ENCODE assay signal across 9 mouse cellular contexts in genomic region chr4:59381007-59381743, GRCm38 (mm10). TPM values are rescaled to one million over a fixed set of nuclear protein-coding genes. Genes with fewer than 3 reads are reported as not detected.
A peak's percentile ranks its signal among the peaks of the same experiment; 100 is the strongest.
DNase-seq lines count a peak whose midpoint lies in the region; ATAC-seq lines count a peak whose summit lies in the region.
"Had no signal": no experiment of that assay in that cellular context is flagged by ENCODE, and none has a peak within 500 bp of the region (broad histone marks: within the 10 kb centered on the region; RNA-seq: fewer than 3 reads in every experiment).

No protein-coding gene starts in this region.

- WGBS in forebrain, embryonic 16.5 days: 57% methylated on average over 13 of the region's 13 CpGs
- 75% methylated on average over 13 of the region's 13 CpGs for WGBS in hindbrain, embryonic 14.5 days
- WGBS in midbrain, embryonic 16.5 days: 77% methylated on average over 13 of the region's 13 CpGs

- H3K9ac ChIP-seq in forebrain, embryonic 16.5 days (replicated peaks; ENCODE audit: low read depth, low read length): no peak overlapping the region
- no peak overlapping the region for H3K9ac ChIP-seq in hindbrain, embryonic 14.5 days
- H3K9ac ChIP-seq in midbrain, embryonic 16.5 days (ENCODE audit: low read depth, low read length): no peak overlapping the region

- H3K4me3 ChIP-seq in forebrain, embryonic 16.5 days (replicated peaks; ENCODE audit: low read length): no peak overlapping the region
- no peak overlapping the region for H3K4me3 ChIP-seq in hindbrain, embryonic 14.5 days (replicated peaks; ENCODE audit: low read length)
- H3K4me3 ChIP-seq in midbrain, embryonic 16.5 days (ENCODE audit: low read depth, low read length): no peak overlapping the region

- H3K27ac ChIP-seq in forebrain, embryonic 16.5 days (ENCODE audit: low read length): no peak overlapping the region
- no peak overlapping the region for H3K27ac ChIP-seq in hindbrain, embryonic 14.5 days
- no peak overlapping the region for H3K27ac ChIP-seq in midbrain, embryonic 16.5 days (ENCODE audit: low read length)
- H3K27ac ChIP-seq: heart, embryonic 13.5 days had no signal

- peak; percentile 80 for ATAC-seq in forebrain, embryonic 16.5 days
- peak; percentile 75; the same call in 1 of the 2 replicates for ATAC-seq in hindbrain, embryonic 14.5 days (ENCODE audit: low FRiP score)
- ATAC-seq in midbrain, embryonic 16.5 days: peak; percentile 59; the same call in 1 of the 2 replicates

- no peaks in the 10 kb centered on the region for H3K27me3 ChIP-seq in forebrain, embryonic 16.5 days (replicated peaks; ENCODE audit: control insufficient read depth, insufficient read depth, low read length)
- H3K27me3 ChIP-seq in hindbrain, embryonic 14.5 days (ENCODE audit: control insufficient read depth, insufficient read depth, low read length): no peaks in the 10 kb centered on the region
- H3K27me3 ChIP-seq in midbrain, embryonic 16.5 days (ENCODE audit: control insufficient read depth, insufficient read depth, low read depth, low read length): no peaks in the 10 kb centered on the region
- H3K27me3 ChIP-seq: heart, embryonic 13.5 days had no signal

- H3K9me3 ChIP-seq in forebrain, embryonic 16.5 days (ENCODE audit: control insufficient read depth, low read length): no peaks in the 10 kb centered on the region
- no peaks in the 10 kb centered on the region for H3K9me3 ChIP-seq in hindbrain, embryonic 14.5 days (ENCODE audit: control insufficient read depth, low read length)
- no peaks in the 10 kb centered on the region for H3K9me3 ChIP-seq in midbrain, embryonic 16.5 days (replicated peaks; ENCODE audit: control insufficient read depth, low read length, poor library complexity, severe bottlenecking)
- H3K9me3 ChIP-seq: heart, embryonic 13.5 days had no signal

- peak; percentile 30 for DNase-seq in embryo, embryonic 11 days
- no peak for DNase-seq in embryo, embryonic 9.5 days (ENCODE audit: extremely low spot score)
- DNase-seq in adrenal gland, postnatal 25 days: peak; percentile 58
- DNase-seq in hindbrain, embryonic 14.5 days (ENCODE audit: low spot score): peak; percentile 53
- peak; percentile 88 to 95 for DNase-seq in layer of hippocampus, postnatal 14 days (ENCODE audit: low spot score in 2 of 2)
- no peak for DNase-seq in yolk sac, embryonic 10.5 days (ENCODE audit: low spot score)

- no peak overlapping the region for H3K4me2 ChIP-seq in forebrain, embryonic 16.5 days (ENCODE audit: low read length)
- no peak overlapping the region for H3K4me2 ChIP-seq in hindbrain, embryonic 14.5 days (replicated peaks)
- H3K4me2 ChIP-seq in midbrain, embryonic 16.5 days (ENCODE audit: low read length): no peak overlapping the region

- peaks cover 26% of the 10 kb centered on the region for H3K4me1 ChIP-seq in forebrain, embryonic 16.5 days (replicated peaks; ENCODE audit: control insufficient read depth, insufficient read depth, low read length)
- no peaks in the 10 kb centered on the region for H3K4me1 ChIP-seq in hindbrain, embryonic 14.5 days (replicated peaks; ENCODE audit: control insufficient read depth, insufficient read depth, low read length)
- H3K4me1 ChIP-seq in midbrain, embryonic 16.5 days (ENCODE audit: control insufficient read depth, insufficient read depth, low read length): no peaks in the 10 kb centered on the region

- no peaks in the 10 kb centered on the region for H3K36me3 ChIP-seq in forebrain, embryonic 16.5 days (ENCODE audit: control insufficient read depth, insufficient read depth)
- no peaks in the 10 kb centered on the region for H3K36me3 ChIP-seq in hindbrain, embryonic 14.5 days (replicated peaks; ENCODE audit: control insufficient read depth, insufficient read depth)
- no peaks in the 10 kb centered on the region for H3K36me3 ChIP-seq in midbrain, embryonic 16.5 days (ENCODE audit: control insufficient read depth, insufficient read depth, low read length)
- H3K36me3 ChIP-seq: heart, embryonic 13.5 days had no signal

RNA-seq across cellular contexts. Expression of gene Susd1, which starts 57.3 kb away (rescaled TPM):
- 2.8 and 4.0 TPM in 2 replicates for total RNA-seq in adrenal gland, postnatal 25 days (2021)
- polyA plus RNA-seq in forebrain, embryonic 16.5 days (2015; fragmentation: Nextera tagmentation; extraction: Ambion mirVana): 0.84 and 1.8 TPM in 2 replicates
- 1.2 and 1.4 TPM in 2 replicates for polyA plus RNA-seq in hindbrain, embryonic 14.5 days (2014; fragmentation: Nextera tagmentation; extraction: Ambion mirVana)
- total RNA-seq in layer of hippocampus, postnatal 14 days (2021): 1 to 10 TPM; 6.5 to 7.3 TPM
- 1.4 and 2.2 TPM in 2 replicates for polyA plus RNA-seq in midbrain, embryonic 16.5 days (2015; fragmentation: Nextera tagmentation; extraction: Ambion mirVana)

Comparison
In these comparisons a context has a peak if more than half of its experiments do, and no peak if none do; other contexts are left out.
1. DNase-seq: peak in embryo, embryonic 11 days (single experiment), adrenal gland, postnatal 25 days (single experiment), hindbrain, embryonic 14.5 days (single experiment) and layer of hippocampus, postnatal 14 days (2 of 2); none in embryo, embryonic 9.5 days (single experiment) and yolk sac, embryonic 10.5 days (single experiment).
2. Peak in every context shown above with its lines, with median percentiles within 50 percentile points of each other: ATAC-seq.